Mouse (Mus musculus): ENCODE results near the gene Irak1bp1. TPM values are rescaled to one million over a fixed set of nuclear protein-coding genes. Genes with fewer than 3 reads are reported as not detected.

Irak1bp1 gene
- total RNA-seq (2021): 1 to 10 TPM; 2.1 to 2.3 TPM
- long read RNA-seq, experiment 1, partial matches to known transcripts: 1 of 5 reads
- long read RNA-seq, experiment 1, other reads (novel, unspliced or antisense): 0 of 5 reads
- long read RNA-seq, experiment 2, partial matches to known transcripts: 0 of 1 reads
- long read RNA-seq, experiment 2, other reads (novel, unspliced or antisense): 0 of 1 reads

DNA sequence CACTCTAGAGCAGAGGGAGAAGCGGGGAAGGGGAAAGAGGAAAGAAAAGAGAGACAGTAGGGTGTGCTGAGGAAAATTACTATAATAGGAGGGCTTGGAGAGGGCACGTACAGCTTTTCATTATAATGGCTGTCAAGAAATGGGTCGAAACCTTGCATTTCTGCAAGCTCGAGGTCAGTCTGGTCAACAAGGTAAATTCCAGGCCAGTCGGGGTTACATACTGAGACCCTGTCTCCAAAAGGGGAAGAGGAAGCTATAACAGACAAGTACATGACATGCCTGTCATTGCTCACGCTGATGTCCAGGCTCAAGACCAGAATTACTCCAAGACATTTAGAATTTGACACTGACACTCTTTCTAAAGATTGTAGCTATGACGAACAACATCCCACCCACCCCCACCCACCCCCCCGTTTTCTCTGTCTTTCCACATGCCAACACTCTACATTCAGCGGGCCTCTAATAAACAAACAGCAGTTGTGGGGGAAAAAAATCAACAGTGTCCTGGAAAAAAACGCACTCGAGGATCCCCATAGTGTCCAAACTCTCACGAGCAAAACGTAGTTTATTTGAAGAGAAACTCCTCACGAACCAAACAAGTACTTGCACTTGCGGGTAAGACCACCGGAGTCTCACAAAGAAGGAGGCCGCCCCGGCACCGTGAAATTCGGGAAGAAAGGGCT is at the start of gene Irak1bp1:
Gene Irak1bp1, plus strand, starts transcription at position 534 of the 683 bp plus-strand sequence.
- no peak for TF ChIP-seq CTCF (IDR thresholded peaks at IDR 0.05)
- peak within 1 kb of the TSS; percentile 85 for H3K27ac ChIP-seq
- H3K4me3 ChIP-seq: peak within 1 kb of the TSS; percentile 95
- no peak for DNase-seq
- intact Hi-C loops (cut with DNase I): no loop called here

- TF ChIP-seq CTCF (IDR thresholded peaks at IDR 0.05): no peak
- H3K27ac ChIP-seq: no peak overlapping the region
- DNase-seq: no peak
- H3K4me3 ChIP-seq: no peak overlapping the region
- intact Hi-C loops (cut with DNase I): no loop called here
These were observed 41.0 kb upstream of the Irak1bp1 start for GRCm38 (mm10) chr9:82788375-82788774.

GRCm38 (mm10) chr9:82800360-82800759 is 29.0 kb upstream of the Irak1bp1 start:
- TF ChIP-seq CTCF (IDR thresholded peaks at IDR 0.05): no peak
- Histone ChIP-seq H3K4me3 (no peak overlapping the region), H3K27ac (no peak overlapping the region)
- intact Hi-C loops (cut with DNase I): no loop called here
- no peak for DNase-seq

- intact Hi-C loops (cut with DNase I): no loop called here
- H3K27ac ChIP-seq: no peak overlapping the region
- no peak overlapping the region for H3K4me3 ChIP-seq
- DNase-seq: no peak
- TF ChIP-seq CTCF (IDR thresholded peaks at IDR 0.05): no peak
These were observed 22.2 kb upstream of the Irak1bp1 start for GRCm38 (mm10) chr9:82807129-82807528.

- TF ChIP-seq CTCF (IDR thresholded peaks at IDR 0.05): no peak
- no peak for DNase-seq
- Histone ChIP-seq H3K27ac (no peak overlapping the region), H3K4me3 (no peak overlapping the region)
- intact Hi-C loops (cut with DNase I): no loop called here
These were observed 21.7 kb upstream of the Irak1bp1 start for GRCm38 (mm10) chr9:82807635-82808034.

- DNase-seq: no peak
- no peak for TF ChIP-seq CTCF (IDR thresholded peaks at IDR 0.05)
- Histone ChIP-seq H3K4me3 (no peak overlapping the region), H3K27ac (no peak overlapping the region)
- intact Hi-C loops (cut with DNase I): no loop called here
These were observed 17.0 kb upstream of the Irak1bp1 start for GRCm38 (mm10) chr9:82812172-82812963.

- no peak for DNase-seq
- no peak overlapping the region for H3K27ac ChIP-seq
- peak; percentile 42 for TF ChIP-seq CTCF (IDR thresholded peaks at IDR 0.05)
- H3K4me3 ChIP-seq: no peak overlapping the region
- intact Hi-C loops (cut with DNase I): no loop called here
These were observed 14.8 kb upstream of the Irak1bp1 start for GRCm38 (mm10) chr9:82814536-82814935.

DNA sequence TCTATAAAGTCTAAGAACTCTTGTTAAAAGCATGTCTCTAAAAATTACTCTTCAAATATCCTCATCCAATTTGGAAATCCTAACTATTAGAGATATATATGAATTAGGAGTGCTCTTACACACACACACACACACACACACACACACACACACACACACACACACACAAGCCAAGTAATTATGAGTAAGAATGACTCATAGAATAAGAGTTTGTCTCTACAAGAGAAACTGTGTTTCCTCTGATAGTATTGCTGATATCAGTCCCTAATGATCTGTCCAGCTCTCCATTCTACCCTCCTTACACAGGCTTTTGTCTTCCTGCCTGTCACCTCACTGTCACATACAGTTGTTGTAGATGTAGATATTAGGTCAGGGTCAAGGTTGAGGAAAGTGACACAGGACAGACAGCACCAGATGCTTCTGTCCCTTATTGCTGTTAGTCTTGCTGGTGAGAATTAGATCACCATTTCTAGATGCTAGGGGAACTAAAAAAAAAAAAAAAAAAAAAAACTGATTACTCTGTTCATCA is 14.0 kb upstream of the Irak1bp1 start:
- DNase-seq: no peak
- no peak overlapping the region for H3K27ac ChIP-seq
- TF ChIP-seq CTCF (IDR thresholded peaks at IDR 0.05): no peak
- intact Hi-C loops (cut with DNase I): no loop called here
- no peak overlapping the region for H3K4me3 ChIP-seq

GRCm38 (mm10) chr9:82826426-82826825 is 2.9 kb upstream of the Irak1bp1 start:
- no peak overlapping the region for H3K27ac ChIP-seq
- intact Hi-C loops (cut with DNase I): no loop called here
- H3K4me3 ChIP-seq: no peak overlapping the region
- TF ChIP-seq CTCF (IDR thresholded peaks at IDR 0.05): no peak
- no peak for DNase-seq

GRCm38 (mm10) chr9:82829693-82830430 is 522 bp downstream of the Irak1bp1 start:
- no peak for TF ChIP-seq CTCF (IDR thresholded peaks at IDR 0.05)
- intact Hi-C loops (cut with DNase I): no loop called here
- H3K4me3 ChIP-seq: peak overlapping the region; percentile 95
- DNase-seq: peak; percentile 90
- H3K27ac ChIP-seq: peak overlapping the region; percentile 85

DNA sequence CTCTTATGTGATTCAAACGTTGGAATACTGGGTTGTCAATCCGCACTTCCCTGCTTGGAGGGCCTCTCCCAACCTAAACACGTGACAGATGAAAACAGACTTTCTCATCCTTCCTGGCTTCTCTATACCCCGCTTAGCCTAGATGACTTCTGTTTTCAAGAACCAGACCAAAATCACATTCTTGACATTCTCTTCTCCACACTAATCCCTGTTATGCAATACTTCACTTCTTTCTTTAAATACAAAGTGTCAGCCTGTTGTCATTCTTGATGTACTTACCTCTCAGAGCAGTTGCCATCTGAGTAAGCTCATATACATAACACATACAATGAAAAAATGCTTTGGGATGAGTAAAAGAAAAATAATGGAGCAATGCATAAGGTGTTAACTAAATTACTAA is 2.6 kb downstream of the Irak1bp1 start:
- intact Hi-C loops (cut with DNase I): no loop called here
- H3K27ac ChIP-seq: no peak overlapping the region

GRCm38 (mm10) chr9:82835921-82836320 is 6.6 kb downstream of the Irak1bp1 start:
- no peak for TF ChIP-seq CTCF (IDR thresholded peaks at IDR 0.05)
- Histone ChIP-seq H3K27ac (no peak overlapping the region), H3K4me3 (no peak overlapping the region)
- intact Hi-C loops (cut with DNase I): no loop called here
- no peak for DNase-seq

More for the DNA sequence above, 2.6 kb downstream of the Irak1bp1 start:
- no peak overlapping the region for H3K4me3 ChIP-seq
- no peak for TF ChIP-seq CTCF (IDR thresholded peaks at IDR 0.05)
- no peak for DNase-seq

Data from gastrocnemius, adult 2 months (tissue).